In genomic region chr9:120657786-120658185, GRCm38 (mm10) we compare ENCODE assay signal across 16 mouse cellular contexts.
DNase-seq lines count a peak whose midpoint lies in the region; ATAC-seq and TF ChIP-seq lines count a peak whose summit lies in the region.
"Had no signal": no experiment of that assay in that cellular context is flagged by ENCODE, and none has a peak within 500 bp of the region (broad histone marks: within the 10 kb centered on the region; RNA-seq: fewer than 3 reads in every experiment).

No protein-coding gene starts in this region.

- H3K4me2 ChIP-seq in lung, embryonic 14.5 days = no peak overlapping the region
- H3K4me2 ChIP-seq in embryonic facial prominence, embryonic 12.5 days (replicated peaks) = no peak overlapping the region
- H3K4me2 ChIP-seq in limb, embryonic 15.5 days = no peak overlapping the region
- H3K4me2 ChIP-seq: forebrain, embryonic 15.5 days; liver, embryonic 15.5 days had no signal

- H3K27ac ChIP-seq in heart, adult 2 months = peak overlapping the region; percentile 13
- H3K27ac ChIP-seq in lung, embryonic 14.5 days (ENCODE audit: low read depth) = 0 out of 2 replicates have a peak overlapping the region, but pooled peaks have one; percentile 24
- H3K27ac ChIP-seq in embryonic facial prominence, embryonic 12.5 days = 0 out of 2 replicates have a peak overlapping the region, but pooled peaks have one; percentile 41
- H3K27ac ChIP-seq in limb, embryonic 15.5 days = peak overlapping the region; percentile 78
- H3K27ac ChIP-seq: forebrain, embryonic 15.5 days; liver, embryonic 15.5 days had no signal

- no peak for TF ChIP-seq EP300 in heart, adult 2 months (IDR thresholded peaks at IDR 0.05; ENCODE audit: insufficient read depth, low read depth, low read length)

- no peak overlapping the region for H3K9ac ChIP-seq in heart, adult 2 months (ENCODE audit: low read depth, low read length)
- no peak overlapping the region for H3K9ac ChIP-seq in lung, embryonic 14.5 days
- no peak overlapping the region for H3K9ac ChIP-seq in embryonic facial prominence, embryonic 12.5 days
- no peak overlapping the region for H3K9ac ChIP-seq in limb, embryonic 15.5 days
- H3K9ac ChIP-seq: forebrain, embryonic 15.5 days; liver, embryonic 15.5 days had no signal

- H3K27me3 ChIP-seq in heart, adult 2 months (ENCODE audit: control insufficient read depth, insufficient read depth, low read length) = no peaks in the 10 kb centered on the region
- H3K27me3 ChIP-seq in lung, embryonic 14.5 days (ENCODE audit: insufficient read depth, low read length) = no peaks in the 10 kb centered on the region
- no peaks in the 10 kb centered on the region for H3K27me3 ChIP-seq in embryonic facial prominence, embryonic 12.5 days
- H3K27me3 ChIP-seq in limb, embryonic 15.5 days = no peaks in the 10 kb centered on the region
- H3K27me3 ChIP-seq: forebrain, embryonic 15.5 days; liver, embryonic 15.5 days had no signal

- no peaks in the 10 kb centered on the region for H3K9me3 ChIP-seq in lung, embryonic 14.5 days (ENCODE audit: low read depth, low read length)
- no peaks in the 10 kb centered on the region for H3K9me3 ChIP-seq in embryonic facial prominence, embryonic 12.5 days
- no peaks in the 10 kb centered on the region for H3K9me3 ChIP-seq in limb, embryonic 15.5 days
- H3K9me3 ChIP-seq: forebrain, embryonic 15.5 days; liver, embryonic 15.5 days had no signal

- no peaks in the 10 kb centered on the region for H3K36me3 ChIP-seq in heart, adult 2 months (ENCODE audit: control insufficient read depth, insufficient read depth, low read length)
- no peaks in the 10 kb centered on the region for H3K36me3 ChIP-seq in lung, embryonic 14.5 days (ENCODE audit: insufficient read depth)
- no peaks in the 10 kb centered on the region for H3K36me3 ChIP-seq in embryonic facial prominence, embryonic 12.5 days
- H3K36me3 ChIP-seq in limb, embryonic 15.5 days = no peaks in the 10 kb centered on the region
- H3K36me3 ChIP-seq: forebrain, embryonic 15.5 days; liver, embryonic 15.5 days had no signal

- no peak for TF ChIP-seq CTCF in heart, adult 2 months (IDR thresholded peaks at IDR 0.05)
- no peak for TF ChIP-seq CTCF in lung, embryonic 14.5 days (IDR thresholded peaks at IDR 0.05; ENCODE audit: low read depth)

- H3K4me1 ChIP-seq in heart, adult 2 months (ENCODE audit: control insufficient read depth, insufficient read depth, low read length) = peaks cover 14% of the 10 kb centered on the region
- no peaks in the 10 kb centered on the region for H3K4me1 ChIP-seq in lung, embryonic 14.5 days (ENCODE audit: insufficient read depth)
- peaks cover 29% of the 10 kb centered on the region for H3K4me1 ChIP-seq in embryonic facial prominence, embryonic 12.5 days
- peaks cover 53% of the 10 kb centered on the region for H3K4me1 ChIP-seq in limb, embryonic 15.5 days
- H3K4me1 ChIP-seq: forebrain, embryonic 15.5 days; liver, embryonic 15.5 days had no signal

- H3K4me3 ChIP-seq in heart, adult 2 months = no peak overlapping the region
- H3K4me3 ChIP-seq in lung, embryonic 14.5 days (ENCODE audit: low read depth, low read length) = no peak overlapping the region
- no peak overlapping the region for H3K4me3 ChIP-seq in embryonic facial prominence, embryonic 12.5 days
- no peak overlapping the region for H3K4me3 ChIP-seq in limb, embryonic 15.5 days
- H3K4me3 ChIP-seq: forebrain, embryonic 15.5 days; liver, embryonic 15.5 days; myocyte had no signal

- no peak for TF ChIP-seq POLR2A in heart, adult 2 months (IDR thresholded peaks at IDR 0.05; ENCODE audit: insufficient read depth, low read depth, low read length)

- no peaks in the 10 kb centered on the region for H3K79me2 ChIP-seq in heart, adult 2 months (replicated peaks; ENCODE audit: control insufficient read depth, insufficient read depth, low read length)

- ATAC-seq in lung, embryonic 14.5 days (ENCODE audit: insufficient read depth) = no peak
- ATAC-seq in embryonic facial prominence, embryonic 12.5 days (ENCODE audit: insufficient number of reproducible peaks, insufficient read depth, low FRiP score, low TSS enrichment) = no peak
- ATAC-seq in limb, embryonic 15.5 days (ENCODE audit: insufficient number of reproducible peaks, low FRiP score, low TSS enrichment, low read depth) = peak; percentile 66
- ATAC-seq: forebrain, embryonic 15.5 days had no signal

- intact Hi-C loops in heart, adult 2 months (cut with DNase I) = loop anchor here (2.0 to 5.0 kb wide), 4 partner anchors 83 to 400 kb away; no protein-coding TSS in a partner anchor
- intact Hi-C loops in heart, postnatal 36 days (cut with DNase I) = loop anchor here (2.0 to 5.0 kb wide), 2 partner anchors 55 to 75 kb away; no protein-coding TSS in a partner anchor

- no peak for DNase-seq in heart, adult 2 months
- no peak for DNase-seq in heart, postnatal 36 days
- DNase-seq in lung, embryonic 14.5 days = no peak
- no peak for DNase-seq in lung, postnatal 25 days (ENCODE audit: low spot score)
- no peak for DNase-seq in right cerebral cortex, postnatal 36 days (ENCODE audit: low spot score in 2 of 2)
- no peak for DNase-seq in left cerebral cortex, adult 8-10 months (ENCODE audit: low spot score in 2 of 2)
- DNase-seq: cerebellum, adult 8-10 months; gastrocnemius, postnatal 10 days; left cerebral cortex, postnatal 4 days; lung, postnatal 10 days; thymus, adult 2 months had no signal

Comparison
In these comparisons a context has a peak if more than half of its experiments do, and no peak if none do; other contexts are left out.
1. H3K27ac ChIP-seq: peak in every context shown above with its lines; median percentile 78 in limb, embryonic 15.5 days; 41 in embryonic facial prominence, embryonic 12.5 days; 24 in lung, embryonic 14.5 days; 13 in heart, adult 2 months.